Mouse (Mus musculus) MEL (cell line): ENCODE results near the gene Mtss1l. TPM values are rescaled to one million over a fixed set of nuclear protein-coding genes. Genes with fewer than 3 reads are reported as not detected.

ENCODE experiments used
- DNase-seq: peaks from one replicate; pipeline ENCODE4 v3.0.0; 2011; ENCODE audit warnings: low read depth, low spot score
- H3K27ac ChIP-seq: 2 replicates; pipeline ENCODE4 v1.5.1; 2012; ENCODE audit warnings: low read depth, mild to moderate bottlenecking, control low read depth, low read length, moderate library complexity; ENCODE audit not compliant: control insufficient read depth
- H3K27me3 ChIP-seq, 2 experiments: fragments of 150-350 bp in 1 of 2; sonication (generic) in 1 of 2; 2 replicates each; pipeline ENCODE4 v1.6.1; 2012; ENCODE audit warnings: low read length in 2 of 2, mild to moderate bottlenecking in 2 of 2, improper control_type of control experiment in 1 of 2, moderate library complexity in 1 of 2; ENCODE audit not compliant: insufficient read depth in 2 of 2, control insufficient read depth in 1 of 2
- H3K36me3 ChIP-seq, 2 experiments: 2 replicates each; pipeline ENCODE4 v1.6.1; 2012 to 2014; ENCODE audit warnings: low read length in 2 of 2, improper control_type of control experiment in 1 of 2, inconsistent platforms in 1 of 2, mild to moderate bottlenecking in 1 of 2; ENCODE audit not compliant: insufficient read depth in 2 of 2, control insufficient read depth in 1 of 2
- H3K4me1 ChIP-seq, 2 experiments: fragments of 150-350 bp in 1 of 2; sonication (generic) in 1 of 2; 2 replicates each; pipeline ENCODE4 v1.6.1; 2012; ENCODE audit warnings: low read length in 2 of 2, improper control_type of control experiment in 1 of 2, mild to moderate bottlenecking in 1 of 2; ENCODE audit not compliant: insufficient read depth in 2 of 2, control insufficient read depth in 1 of 2
- H3K4me3 ChIP-seq, 2 experiments: fragments of 150-350 bp in 1 of 2; sonication (generic) in 1 of 2; 2 replicates each; pipeline ENCODE4 v1.5.1; 2012; ENCODE audit warnings: low read depth in 2 of 2, low read length in 2 of 2, mild to moderate bottlenecking in 2 of 2, moderate library complexity in 2 of 2, control low read depth in 1 of 2, improper control_type of control experiment in 1 of 2; ENCODE audit not compliant: control insufficient read depth in 1 of 2, insufficient read depth in 1 of 2
- H3K79me2 ChIP-seq: 2 replicates; pipeline ENCODE4 v1.6.1; 2012; ENCODE audit warnings: mild to moderate bottlenecking, low read length, moderate library complexity; ENCODE audit not compliant: control insufficient read depth, poor library complexity, insufficient read depth
- H3K9ac ChIP-seq: 2 replicates; pipeline ENCODE4 v1.6.1; 2012; ENCODE audit warnings: low read depth, mild to moderate bottlenecking, control low read depth, low read length, moderate library complexity; ENCODE audit not compliant: control insufficient read depth, poor library complexity, severe bottlenecking
- H3K9me3 ChIP-seq: fragments of 150-350 bp; sonication (generic); replicated peaks from 2 replicates; pipeline ENCODE4 v1.6.1; 2012; ENCODE audit warnings: mild to moderate bottlenecking, low read length, improper control_type of control experiment, moderate library complexity; ENCODE audit not compliant: insufficient read depth
- CHD1 ChIP-seq: IDR thresholded peaks from 2 replicates; pipeline ENCODE4 v1.6.1; 2012; ENCODE audit warnings: low read depth, mild to moderate bottlenecking, inconsistent platforms, low read length, improper control_type of control experiment
- CTCF ChIP-seq, 3 experiments: IDR thresholded peaks in 2 of 3; conservative IDR thresholded peaks in 1 of 3; 2 replicates each; pipeline ENCODE4 v1.5.1; 2011 to 2012; ENCODE audit warnings: low read length in 3 of 3, low read depth in 2 of 3, mild to moderate bottlenecking in 2 of 3, improper control_type of control experiment in 1 of 3, inconsistent platforms in 1 of 3, mixed read lengths in 1 of 3, moderate library complexity in 1 of 3; ENCODE audit not compliant: control insufficient read depth in 1 of 3, insufficient read depth in 1 of 3, poor library complexity in 1 of 3, severe bottlenecking in 1 of 3
- MAFK ChIP-seq: IDR thresholded peaks from 2 replicates; pipeline ENCODE4 v1.6.1; 2011; ENCODE audit warnings: low read depth, mild to moderate bottlenecking, low read length, improper control_type of control experiment, borderline replicate concordance
- MAX ChIP-seq: IDR thresholded peaks from 2 replicates; pipeline ENCODE4 v1.6.1; 2011; ENCODE audit warnings: low read length, improper control_type of control experiment
- MEF2A ChIP-seq: IDR thresholded peaks from 2 replicates; pipeline ENCODE4 v1.6.1; 2014; ENCODE audit warnings: low read depth, mild to moderate bottlenecking, inconsistent platforms, low read length, improper control_type of control experiment; ENCODE audit not compliant: poor library complexity, insufficient replicate concordance, severe bottlenecking; ENCODE audit errors: extremely low read depth
- MXI1 ChIP-seq: IDR thresholded peaks from 2 replicates; pipeline ENCODE4 v1.6.1; 2011; ENCODE audit warnings: mild to moderate bottlenecking, low read depth, low read length, improper control_type of control experiment
- MYB ChIP-seq: IDR thresholded peaks from 2 replicates; pipeline ENCODE4 v1.6.1; 2011; ENCODE audit warnings: mild to moderate bottlenecking, low read depth, low read length, improper control_type of control experiment
- SIN3A ChIP-seq: IDR thresholded peaks from 2 replicates; pipeline ENCODE4 v1.6.1; 2012; ENCODE audit warnings: low read length, improper control_type of control experiment, inconsistent platforms
- TAL1 ChIP-seq: IDR thresholded peaks from 2 replicates; pipeline ENCODE4 v1.6.1; 2012; ENCODE audit warnings: mild to moderate bottlenecking, inconsistent platforms, low read length, moderate library complexity, mixed read lengths
- TBP ChIP-seq: IDR thresholded peaks from 2 replicates; pipeline ENCODE4 v1.8.0; 2011; ENCODE audit warnings: low read depth, low read length, improper control_type of control experiment
- USF1 ChIP-seq: IDR thresholded peaks from 2 replicates; pipeline ENCODE4 v1.6.1; 2014; ENCODE audit warnings: low read depth, mild to moderate bottlenecking, inconsistent platforms, low read length, improper control_type of control experiment, moderate library complexity
- USF2 ChIP-seq, 2 experiments: IDR thresholded peaks; 2 replicates each; pipeline ENCODE4 v1.6.1; 2011 to 2012; ENCODE audit warnings: improper control_type of control experiment in 2 of 2, low read length in 2 of 2, borderline replicate concordance in 1 of 2, inconsistent platforms in 1 of 2, low read depth in 1 of 2, mild to moderate bottlenecking in 1 of 2; ENCODE audit not compliant: insufficient read depth in 1 of 2
- ZC3H11A ChIP-seq: IDR thresholded peaks from 2 replicates; pipeline ENCODE4 v1.6.1; 2012; ENCODE audit warnings: low read depth, mild to moderate bottlenecking, inconsistent platforms, low read length, improper control_type of control experiment
- ZKSCAN1 ChIP-seq: IDR thresholded peaks from 2 replicates; pipeline ENCODE4 v1.6.1; 2012; ENCODE audit warnings: low read depth, mild to moderate bottlenecking, inconsistent platforms, low read length, improper control_type of control experiment, moderate library complexity
- ZMIZ1 ChIP-seq: IDR thresholded peaks from 2 replicates; pipeline ENCODE4 v1.6.1; 2012; ENCODE audit warnings: low read depth, mild to moderate bottlenecking, inconsistent platforms, low read length, improper control_type of control experiment, moderate library complexity
- polyA plus RNA-seq, 2 experiments: library from polyadenylated mRNA; stranded (reverse) in 1 of 2; unstranded in 1 of 2; fragments of >175 nt in 1 of 2; fragments of >200 nt in 1 of 2; gene quantifications; 2 replicates each; pipeline versions ENCODE4 v1.2.1 to v1.2.4; 2012; ENCODE audit warnings: low replicate concordance in 2 of 2, low read depth in 1 of 2; ENCODE audit not compliant: insufficient read length in 2 of 2, insufficient read depth in 1 of 2, missing spikeins in 1 of 2
- total RNA-seq: library from RNA; depleted of rRNA; stranded (reverse); fragments of 300-350 nt; gene quantifications from 2 replicates; pipeline ENCODE4 v1.2.3, GENCODE M21; 2012

Gene Mtss1l
- total and polyA plus RNA-seq, 3 experiments, result 1.2 to 4.3 TPM; not detected in 1

- no peak overlapping the region for H3K27ac ChIP-seq
- TF ChIP-seq MAX, result no peak
- TF ChIP-seq, all 39 proteins: peak for 0
- H3K79me2 ChIP-seq, result no peaks in the 10 kb centered on the region
- H3K27me3 ChIP-seq, result no peaks in the 10 kb centered on the region
- H3K9me3 ChIP-seq, result no peaks in the 10 kb centered on the region
- peaks cover 0 to under 1% of the 10 kb centered on the region in 2 experiments; a peak in 2 of 4 replicates for H3K4me1 ChIP-seq
- H3K4me3 ChIP-seq, result no peak overlapping the region
- peaks cover 2 to 7% of the 10 kb centered on the region in 2 experiments; a peak in 3 of 4 replicates for H3K36me3 ChIP-seq
- H3K9ac ChIP-seq, result no peak overlapping the region
- no peak for DNase-seq
These were observed 46.7 kb upstream of the Mtss1l start for GRCm38 (mm10) chr8:110674589-110674988.

GRCm38 (mm10) chr8:110676702-110677101 is 44.6 kb upstream of the Mtss1l start:
- no peak overlapping the region for H3K9ac ChIP-seq
- H3K9me3 ChIP-seq, result no peaks in the 10 kb centered on the region
- peaks cover 0 to 3% of the 10 kb centered on the region in 2 experiments; a peak in 1 of 4 replicates for H3K36me3 ChIP-seq
- no peak for DNase-seq
- no peaks in the 10 kb centered on the region for H3K4me1 ChIP-seq
- no peak overlapping the region for H3K27ac ChIP-seq
- TF ChIP-seq MXI1 (no peak), TBP (no peak), ZMIZ1 (no peak), MAFK (no peak), ZKSCAN1 (no peak), MYB (no peak), TAL1 (no peak), USF1 (no peak), CHD1 (no peak), MAX (no peak), MEF2A (no peak), USF2 (IDR thresholded peaks at IDR 0.05; ENCODE audit: borderline replicate concordance in 1 of 2, insufficient read depth in 1 of 2, low read depth in 1 of 2, low read length in 2 of 2) (no peak), ZC3H11A (no peak), CTCF (IDR thresholded peaks at IDR 0.05 in 2 of 3, conservative IDR thresholded peaks at IDR 0.05 in 1 of 3; ENCODE audit: control insufficient read depth in 1 of 3, insufficient read depth in 1 of 3, low read depth in 2 of 3, low read length in 3 of 3, poor library complexity in 1 of 3, severe bottlenecking in 1 of 3) (no peak), SIN3A (no peak)
- H3K27me3 ChIP-seq, result no peaks in the 10 kb centered on the region
- no peak overlapping the region for H3K4me3 ChIP-seq
- H3K79me2 ChIP-seq, result no peaks in the 10 kb centered on the region
